In genomic region chr17:44737275-44738120, GRCm38 (mm10) we compare ENCODE assay signal across 8 mouse cellular contexts. TPM values are rescaled to one million over a fixed set of nuclear protein-coding genes. Genes with fewer than 3 reads are reported as not detected.
DNase-seq lines count a peak whose midpoint lies in the region; ATAC-seq and TF ChIP-seq lines count a peak whose summit lies in the region.

No protein-coding gene starts in this region.

- TF ChIP-seq CTCF in layer of hippocampus, adult 2 months (conservative IDR thresholded peaks at IDR 0.05) = no peak

- under 1% methylated on average over 33 of the region's 33 CpGs for WGBS in embryonic facial prominence, embryonic 10.5 days
- under 1% methylated on average over 33 of the region's 33 CpGs for whole genome bisulfite sequencing in hindbrain, embryonic 13.5 days
- under 1% methylated on average over 33 of the region's 33 CpGs for WGBS in midbrain, embryonic 11.5 days

- H3K4me2 ChIP-seq in hindbrain, embryonic 13.5 days = peak overlapping the region; percentile 33
- H3K4me2 ChIP-seq in midbrain, embryonic 11.5 days = peak overlapping the region; percentile 15

- H3K9ac ChIP-seq in hindbrain, embryonic 13.5 days = no peak overlapping the region
- H3K9ac ChIP-seq in midbrain, embryonic 11.5 days (ENCODE audit: low read length) = no peak overlapping the region

- H3K9me3 ChIP-seq in embryonic facial prominence, embryonic 10.5 days = no peaks in the 10 kb centered on the region
- H3K9me3 ChIP-seq in hindbrain, embryonic 13.5 days = no peaks in the 10 kb centered on the region
- H3K9me3 ChIP-seq in midbrain, embryonic 11.5 days (ENCODE audit: control insufficient read depth, low read length) = no peaks in the 10 kb centered on the region

- H3K27ac ChIP-seq in layer of hippocampus, adult 2 months = peak overlapping the region; percentile 47; the same call in 1 of the 2 replicates
- H3K27ac ChIP-seq in embryonic facial prominence, embryonic 10.5 days (replicated peaks) = 0 out of 2 replicates have a peak overlapping the region, but pooled peaks have one; percentile 30
- H3K27ac ChIP-seq in hindbrain, embryonic 13.5 days = no peak overlapping the region
- H3K27ac ChIP-seq in midbrain, embryonic 11.5 days (ENCODE audit: low read depth, low read length) = no peak overlapping the region

- peaks cover 87% of the 10 kb centered on the region for H3K27me3 ChIP-seq in embryonic facial prominence, embryonic 10.5 days (replicated peaks; ENCODE audit: low read depth, poor library complexity, severe bottlenecking)
- peaks cover 83% of the 10 kb centered on the region for H3K27me3 ChIP-seq in hindbrain, embryonic 13.5 days
- peaks cover 66% of the 10 kb centered on the region for H3K27me3 ChIP-seq in midbrain, embryonic 11.5 days (ENCODE audit: control insufficient read depth, insufficient read depth, low read length)

- peaks cover 47% of the 10 kb centered on the region for H3K4me1 ChIP-seq in embryonic facial prominence, embryonic 10.5 days
- peaks cover 41% of the 10 kb centered on the region for H3K4me1 ChIP-seq in hindbrain, embryonic 13.5 days (replicated peaks)
- H3K4me1 ChIP-seq in midbrain, embryonic 11.5 days (ENCODE audit: control insufficient read depth, insufficient read depth, low read length) = peaks cover 19% of the 10 kb centered on the region

- H3K4me3 ChIP-seq in layer of hippocampus, adult 2 months = peak overlapping the region; percentile 83
- peak overlapping the region; percentile 47 for H3K4me3 ChIP-seq in embryonic facial prominence, embryonic 10.5 days
- H3K4me3 ChIP-seq in hindbrain, embryonic 13.5 days = peak overlapping the region; percentile 12; the same call in 1 of the 2 replicates
- no peak overlapping the region for H3K4me3 ChIP-seq in midbrain, embryonic 11.5 days (ENCODE audit: low read depth, low read length)

- no peak for DNase-seq in layer of hippocampus, adult 2 months (ENCODE audit: low spot score in 2 of 2)
- DNase-seq in layer of hippocampus, adult 9-10 months (ENCODE audit: low spot score) = no peak
- peak; percentile 49 for DNase-seq in ES-CJ7 (ENCODE audit: low read depth, low spot score)
- peak; percentile 52 for DNase-seq in embryonic facial prominence, embryonic 10.5 days (ENCODE audit: low spot score)
- DNase-seq in midbrain, embryonic 11.5 days (ENCODE audit: low spot score, missing footprints) = peak; percentile 95
- DNase-seq in yolk sac, embryonic 10.5 days (ENCODE audit: low spot score) = peak; percentile 7
- no peak for DNase-seq in left cerebral cortex, adult 8-10 months (ENCODE audit: low spot score in 2 of 2)

- no peaks in the 10 kb centered on the region for H3K36me3 ChIP-seq in embryonic facial prominence, embryonic 10.5 days (replicated peaks)
- H3K36me3 ChIP-seq in hindbrain, embryonic 13.5 days = no peaks in the 10 kb centered on the region
- no peaks in the 10 kb centered on the region for H3K36me3 ChIP-seq in midbrain, embryonic 11.5 days (ENCODE audit: control insufficient read depth, insufficient read depth, low read length)

- ATAC-seq in hindbrain, embryonic 13.5 days (ENCODE audit: low FRiP score) = no peak
- no peak for ATAC-seq in midbrain, embryonic 11.5 days (ENCODE audit: low FRiP score)

RNA-seq across cellular contexts. Expression of gene Supt3, which starts 39.5 kb away (rescaled TPM):
- total RNA-seq in layer of hippocampus, adult 2 months (2021) = 10 to 100 TPM; 14.9 to 18.7 TPM
- polyA plus RNA-seq in embryonic facial prominence, embryonic 10.5 days (2016; fragmentation: Nextera tagmentation; extraction: Ambion mirVana) = 24.6 and 27.5 TPM in 2 replicates
- polyA plus RNA-seq in hindbrain, embryonic 13.5 days (2015; fragmentation: Nextera tagmentation; extraction: Ambion mirVana) = 22.0 and 22.2 TPM in 2 replicates
- polyA plus RNA-seq in midbrain, embryonic 11.5 days (2014; fragmentation: Nextera tagmentation; extraction: Ambion mirVana) = 27.0 and 33.6 TPM in 2 replicates
- total RNA-seq in left cerebral cortex, adult 8-10 months (2022) = 10 to 100 TPM; 14.4 to 18.0 (median 16.6) TPM

Comparison
In these comparisons a context has a peak if more than half of its experiments do, and no peak if none do; other contexts are left out.
1. DNase-seq: peak in ES-CJ7 (single experiment), embryonic facial prominence, embryonic 10.5 days (single experiment), midbrain, embryonic 11.5 days (single experiment) and yolk sac, embryonic 10.5 days (single experiment); none in layer of hippocampus, adult 2 months (0 of 2), layer of hippocampus, adult 9-10 months (single experiment) and left cerebral cortex, adult 8-10 months (0 of 2).
2. H3K27ac ChIP-seq: peak in layer of hippocampus, adult 2 months (single experiment) and embryonic facial prominence, embryonic 10.5 days (single experiment); none in hindbrain, embryonic 13.5 days (single experiment) and midbrain, embryonic 11.5 days (single experiment).